Mouse (Mus musculus) cerebellum, adult 18-20 months (tissue): ENCODE results near the gene Tatdn3.

Experiments used
- DNase-seq, 2 experiments: peaks; one replicate each; pipeline ENCODE4 v3.0.0; 2021

Gene Tatdn3

DNA sequence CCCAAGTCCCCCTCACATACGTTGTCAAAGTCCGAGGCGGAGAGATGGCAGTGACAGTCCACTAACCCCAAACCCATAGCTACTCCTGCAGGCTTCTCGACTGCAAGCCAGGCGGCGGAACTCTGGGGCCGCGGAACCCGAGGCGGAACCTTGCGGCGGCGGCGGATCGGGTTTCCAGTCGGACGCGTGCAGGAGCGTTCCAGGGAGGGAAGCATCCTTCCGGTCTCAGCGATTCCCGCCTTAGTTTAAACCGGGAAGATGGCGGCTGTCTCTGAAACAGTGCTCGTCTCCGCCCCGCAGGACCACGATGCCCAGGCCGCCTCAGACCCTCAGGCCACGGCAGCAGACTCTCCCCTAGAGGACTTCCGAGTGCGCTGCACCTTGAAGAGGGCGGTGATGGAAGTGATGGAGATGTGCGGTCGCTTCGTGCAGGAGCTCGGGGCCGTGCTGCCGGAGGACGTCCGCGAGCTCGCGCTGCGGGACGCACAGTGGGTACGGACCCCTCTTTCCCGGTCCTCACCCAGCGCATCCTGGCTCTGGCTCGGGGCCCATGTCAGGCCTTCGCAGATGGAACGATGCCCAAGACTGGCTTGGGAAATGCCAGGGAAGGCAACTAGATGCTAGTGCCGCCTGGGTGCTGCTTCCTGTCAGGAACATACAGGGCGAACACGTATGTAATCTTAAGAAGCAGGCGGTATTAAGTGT, at the start of gene Tatdn3, which contains the start of gene Nsl1:
Tatdn3 (minus strand) TSS at position 152 of the 705 bp plus-strand sequence.
Nsl1 (plus strand) TSS at position 232 of the 705 bp plus-strand sequence.
- DNase-seq, result peak; percentile 84 to 96

DNA sequence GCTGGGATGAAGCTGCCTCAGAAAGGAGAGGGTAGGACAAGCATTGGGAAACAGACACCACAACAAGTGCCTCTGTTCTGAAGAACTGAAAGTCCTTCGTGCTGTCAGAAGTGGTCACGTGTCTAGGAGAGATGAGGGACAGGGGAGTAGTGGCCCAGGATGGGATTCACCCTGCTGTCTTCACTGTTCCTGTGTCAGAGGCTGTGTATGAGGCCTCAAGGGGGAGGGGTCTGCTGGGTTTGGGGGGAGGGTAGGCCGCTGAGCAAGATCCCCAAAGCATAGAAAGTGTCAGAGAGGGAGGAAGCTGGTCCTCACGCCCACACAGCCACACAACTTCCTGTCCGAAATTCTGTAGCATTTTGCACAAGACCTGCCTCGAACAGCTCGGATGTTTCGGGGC, 48.4 kb upstream of the Tatdn3 start:
- no peak for DNase-seq

- DNase-seq, result no peak
These were observed 47.2 kb upstream of the Tatdn3 start for GRCm38 (mm10) chr1:191109907-191110306.

GRCm38 (mm10) chr1:191107306-191107705, 44.6 kb upstream of the Tatdn3 start:
- no peak for DNase-seq

DNA sequence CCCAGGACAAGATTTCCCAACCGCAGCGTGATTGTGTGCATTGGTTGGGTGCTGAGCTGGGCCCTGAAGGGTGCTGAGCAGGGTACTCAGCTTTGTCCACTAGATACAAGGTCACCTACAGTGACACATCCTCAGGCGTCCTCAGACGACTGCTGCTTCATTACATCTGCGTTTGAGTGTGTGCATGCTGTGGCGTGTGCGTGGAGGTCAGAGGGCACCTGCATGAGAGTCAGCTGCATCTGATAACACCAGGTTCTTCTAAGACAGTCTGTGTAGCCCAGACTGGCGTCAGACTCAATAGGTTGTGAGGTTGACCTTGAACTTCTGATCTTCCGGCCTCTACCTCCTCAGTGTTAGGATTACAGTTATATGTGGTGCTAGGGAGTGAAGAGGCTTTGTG, 42.5 kb upstream of the Tatdn3 start:
- DNase-seq, result no peak

DNA sequence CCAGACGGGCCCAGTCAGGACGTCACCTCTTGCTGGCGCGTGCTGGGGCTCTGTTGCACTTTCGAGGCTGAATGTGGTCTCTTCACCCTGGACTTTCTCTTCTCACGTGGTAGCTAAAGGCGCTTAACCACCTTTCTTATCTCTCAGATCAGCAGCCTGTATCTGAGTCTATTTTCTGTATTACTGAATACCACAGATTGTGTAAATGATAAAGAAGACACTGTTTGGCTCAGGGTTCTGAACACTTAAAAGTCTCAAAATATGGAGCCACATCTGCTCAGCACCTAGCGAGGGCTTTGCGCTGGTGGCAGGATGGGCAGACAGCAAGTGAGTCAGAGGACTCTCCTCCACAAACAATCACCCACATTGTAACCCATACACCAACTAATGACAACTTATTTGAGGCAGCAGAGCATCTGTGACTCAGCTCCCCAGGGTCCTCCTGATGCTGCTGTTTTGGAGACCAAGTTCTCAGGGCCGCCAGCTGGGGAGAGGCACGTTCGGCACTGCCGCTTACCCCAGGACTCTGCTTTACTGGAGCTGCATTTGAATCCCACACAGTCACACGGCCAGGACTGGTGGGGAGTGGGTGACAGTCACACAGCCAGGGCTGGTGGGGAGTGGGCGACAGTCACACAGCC, 40.1 kb upstream of the Tatdn3 start:
- DNase-seq, result no peak

DNA sequence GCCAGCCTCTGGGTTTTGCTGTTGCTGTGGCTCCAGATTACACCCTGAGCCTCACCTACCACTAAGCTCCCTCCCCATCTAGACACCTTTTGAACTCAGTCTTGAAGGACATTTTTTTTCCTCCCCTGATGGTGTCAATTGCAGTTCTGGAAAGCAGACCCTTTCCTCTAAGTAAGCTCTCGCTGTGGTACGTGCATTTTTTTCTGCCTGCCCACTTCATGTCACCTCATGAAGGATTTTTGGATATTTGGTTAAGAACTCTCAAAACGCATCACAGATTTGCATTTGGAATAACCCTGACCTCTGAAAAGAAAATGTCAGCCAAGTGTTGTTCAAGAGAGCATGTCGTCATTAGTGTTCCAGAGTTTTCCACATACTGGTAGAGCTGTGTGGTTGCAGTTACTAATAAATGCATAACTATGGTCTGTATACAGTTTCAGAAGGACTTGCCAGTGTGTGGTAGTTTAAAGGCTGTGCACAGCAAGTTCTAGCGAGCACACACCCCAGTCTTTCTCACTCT, 37.1 kb upstream of the Tatdn3 start:
- DNase-seq, result no peak

GRCm38 (mm10) chr1:191099114-191099513, 36.4 kb upstream of the Tatdn3 start:
- no peak for DNase-seq

DNA sequence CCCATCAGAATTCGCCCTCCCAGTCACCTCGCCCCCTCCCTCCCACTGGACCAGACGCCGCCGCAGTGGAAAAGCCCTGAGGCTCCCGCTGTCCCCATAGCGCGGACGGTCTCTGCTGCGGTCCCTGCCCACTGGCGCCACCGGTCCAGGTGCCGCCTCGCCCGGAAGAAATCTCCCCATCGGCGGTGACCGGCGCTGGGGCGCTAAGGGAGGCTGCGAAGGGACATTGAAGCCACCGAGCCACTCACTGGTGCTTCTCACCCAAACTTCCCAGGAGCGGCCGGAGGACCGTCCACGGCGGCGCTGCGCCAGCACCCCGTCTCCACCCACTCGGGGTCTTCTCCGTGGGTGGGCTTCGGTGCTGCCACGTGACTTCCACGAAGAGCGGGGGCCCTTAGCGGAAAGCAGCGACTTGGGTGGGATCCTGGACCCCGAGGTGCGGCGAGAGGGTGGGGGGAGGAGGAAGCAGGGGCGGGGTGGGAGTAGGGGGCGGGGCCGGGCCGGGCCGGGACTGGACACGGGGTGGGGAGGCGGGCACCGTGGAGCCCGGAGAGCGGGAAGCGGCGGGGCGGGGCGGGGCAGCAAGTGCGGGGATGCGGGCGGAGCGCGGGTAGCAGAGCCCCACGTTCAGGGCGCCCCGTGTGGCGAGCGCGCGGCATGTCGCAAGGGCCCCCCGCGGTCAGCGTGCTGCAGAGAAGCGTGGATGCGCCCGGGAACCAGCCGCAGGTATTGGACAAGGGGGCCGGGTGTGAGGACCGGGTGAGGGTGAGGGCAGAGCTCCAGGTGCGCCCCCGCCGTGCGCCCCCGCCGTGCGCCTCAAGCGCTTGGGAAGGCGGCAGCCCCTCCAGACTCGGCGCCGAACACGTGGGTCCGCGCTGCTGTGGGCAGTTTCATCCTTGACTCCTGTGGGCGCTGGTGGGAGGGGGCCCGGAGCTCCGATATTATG, 35.3 kb upstream of the Tatdn3 start, which contains the start of gene Batf3:
Batf3 (plus strand) TSS at position 46 of the 946 bp plus-strand sequence.
- peak; percentile 16 for DNase-seq

- no peak for DNase-seq
These were observed 34.3 kb upstream of the Tatdn3 start for GRCm38 (mm10) chr1:191096871-191097681.

DNA sequence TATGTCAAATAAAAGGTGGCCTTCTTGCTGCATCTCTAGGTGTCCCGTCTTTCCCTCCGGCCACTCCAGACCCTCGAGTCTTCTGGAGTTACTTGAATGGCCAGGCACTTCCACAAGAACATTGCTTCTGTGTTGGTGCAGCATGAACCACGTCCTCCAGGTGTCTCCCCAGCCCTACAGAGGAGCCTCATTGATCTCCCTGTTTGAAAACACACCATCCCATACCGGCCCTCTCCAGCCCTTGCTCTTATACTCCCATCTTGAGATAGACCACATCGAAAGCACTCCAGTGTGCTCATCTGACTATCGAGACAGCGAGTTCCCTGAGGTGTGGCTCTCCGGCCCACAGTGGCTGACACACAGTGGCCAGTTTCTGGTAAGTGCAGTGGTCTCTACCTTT, 32.3 kb upstream of the Tatdn3 start:
- DNase-seq, result no peak

DNA sequence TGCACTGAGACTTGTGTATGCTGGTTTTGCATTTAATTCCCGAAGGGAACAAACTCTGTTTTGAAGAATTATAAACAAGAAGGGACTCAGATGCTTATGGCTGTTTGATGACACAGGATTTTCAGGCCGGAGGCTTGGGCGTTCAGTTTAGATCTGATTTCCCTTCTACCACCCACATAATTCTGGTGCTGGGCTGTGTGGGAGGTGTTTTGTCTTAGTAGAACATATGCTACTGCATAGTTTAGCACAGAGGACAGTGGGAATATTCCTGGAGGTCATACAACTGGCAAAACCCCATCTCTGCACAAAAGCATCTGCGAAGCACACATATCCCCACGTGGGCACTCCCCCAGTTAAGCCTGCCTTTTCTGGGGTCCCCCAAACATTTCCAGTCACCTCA, 30.8 kb upstream of the Tatdn3 start:
- no peak for DNase-seq

DNA sequence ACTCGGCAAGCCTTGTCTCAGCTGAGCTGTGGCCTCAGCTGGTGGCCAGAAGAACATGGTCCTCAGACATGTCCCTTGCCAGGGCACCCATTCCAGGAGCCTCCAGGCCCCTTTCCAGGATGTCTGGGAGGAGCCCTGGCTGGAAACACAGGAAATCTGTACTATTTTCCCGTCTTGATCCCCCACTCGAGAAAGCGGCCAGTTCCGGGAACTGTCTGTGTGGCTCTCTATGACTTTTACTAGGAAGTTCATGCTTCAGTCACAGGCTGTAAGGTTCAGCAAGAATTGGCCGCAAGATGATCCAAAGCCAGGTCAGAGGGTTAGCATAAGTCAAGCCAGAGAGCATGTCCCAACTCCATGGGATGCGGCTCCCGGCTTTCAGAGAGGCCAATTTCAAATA, 29.3 kb upstream of the Tatdn3 start:
- DNase-seq, result no peak

DNA sequence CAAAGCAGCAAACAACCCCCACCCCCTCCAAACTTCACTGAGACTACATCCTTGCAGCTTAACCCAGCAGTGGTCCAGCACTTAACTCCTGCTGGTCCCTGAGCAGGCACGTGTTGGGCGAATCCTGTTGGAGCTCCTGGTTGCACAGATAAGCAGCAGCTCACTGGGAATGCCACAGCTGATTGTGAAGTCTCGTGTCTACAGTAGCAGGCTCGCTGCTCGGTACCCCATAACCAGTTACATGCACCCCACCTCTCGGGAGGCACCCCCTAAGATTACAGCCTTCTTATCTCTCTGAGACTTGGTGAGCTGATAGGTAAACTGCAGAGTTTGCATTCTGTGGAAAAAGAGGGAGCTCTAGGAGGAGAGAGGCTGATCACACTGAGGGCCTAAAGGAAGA, 26.6 kb upstream of the Tatdn3 start:
- DNase-seq, result no peak

DNA sequence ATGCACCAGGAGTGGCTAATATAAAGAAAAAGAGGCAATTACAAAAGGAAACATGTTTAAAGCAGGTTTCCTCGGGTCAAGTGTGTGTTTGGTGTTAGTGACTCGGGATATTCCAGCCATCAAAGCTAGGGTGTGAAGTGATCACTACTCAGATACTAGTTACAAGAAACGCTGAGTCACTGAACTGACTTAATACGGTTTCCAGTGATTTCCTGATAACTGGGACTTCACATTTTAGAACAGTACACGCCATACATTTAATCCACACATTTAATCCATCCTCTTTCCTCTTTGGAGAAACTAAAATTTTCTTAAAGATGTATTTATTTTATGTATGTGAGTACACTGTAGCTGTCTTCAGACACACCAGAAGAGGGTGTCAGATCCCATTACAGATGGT, 25.2 kb upstream of the Tatdn3 start:
- DNase-seq, result no peak

DNA sequence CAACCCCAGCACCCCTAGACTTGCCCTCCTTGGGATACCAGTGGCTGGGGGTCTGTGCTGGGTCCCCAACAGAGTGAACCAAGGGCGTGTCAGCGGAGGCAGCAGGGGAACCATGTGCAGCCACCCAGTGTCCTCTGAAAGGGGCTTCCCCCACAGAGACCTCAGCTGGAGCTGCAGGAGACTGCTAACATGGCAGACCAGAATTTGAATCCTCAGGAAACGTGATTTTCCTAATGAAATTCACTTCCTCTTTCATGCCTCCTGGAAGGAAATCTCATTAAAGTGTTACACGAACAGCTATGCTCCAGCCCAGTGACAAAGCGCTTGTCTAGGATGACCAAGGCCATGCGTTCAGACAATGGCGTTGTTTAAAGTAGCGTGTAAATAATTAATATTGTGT, 24.2 kb upstream of the Tatdn3 start:
- no peak for DNase-seq

GRCm38 (mm10) chr1:191086304-191086878, 23.7 kb upstream of the Tatdn3 start:
- DNase-seq, result no peak

DNA sequence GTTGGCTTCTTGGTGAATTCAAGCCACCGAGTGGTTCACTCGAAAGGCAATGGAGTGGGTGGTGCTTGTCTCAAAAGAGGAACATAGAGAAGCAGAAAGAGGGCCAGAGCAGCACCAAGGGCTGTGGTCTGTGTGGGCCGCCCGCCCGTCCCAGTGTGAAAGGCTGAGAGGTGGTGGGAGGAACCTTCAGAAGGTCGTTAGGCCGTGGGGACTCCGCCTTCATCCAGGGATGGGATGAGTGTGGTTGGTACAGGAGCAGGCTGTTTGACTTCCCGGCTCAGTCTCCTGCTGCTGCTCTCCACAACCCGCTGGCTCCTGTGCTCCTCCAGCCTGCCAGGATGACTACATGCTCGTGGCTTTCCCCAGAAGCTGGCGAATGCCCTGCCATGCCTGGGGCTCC, 22.9 kb upstream of the Tatdn3 start:
- no peak for DNase-seq

DNA sequence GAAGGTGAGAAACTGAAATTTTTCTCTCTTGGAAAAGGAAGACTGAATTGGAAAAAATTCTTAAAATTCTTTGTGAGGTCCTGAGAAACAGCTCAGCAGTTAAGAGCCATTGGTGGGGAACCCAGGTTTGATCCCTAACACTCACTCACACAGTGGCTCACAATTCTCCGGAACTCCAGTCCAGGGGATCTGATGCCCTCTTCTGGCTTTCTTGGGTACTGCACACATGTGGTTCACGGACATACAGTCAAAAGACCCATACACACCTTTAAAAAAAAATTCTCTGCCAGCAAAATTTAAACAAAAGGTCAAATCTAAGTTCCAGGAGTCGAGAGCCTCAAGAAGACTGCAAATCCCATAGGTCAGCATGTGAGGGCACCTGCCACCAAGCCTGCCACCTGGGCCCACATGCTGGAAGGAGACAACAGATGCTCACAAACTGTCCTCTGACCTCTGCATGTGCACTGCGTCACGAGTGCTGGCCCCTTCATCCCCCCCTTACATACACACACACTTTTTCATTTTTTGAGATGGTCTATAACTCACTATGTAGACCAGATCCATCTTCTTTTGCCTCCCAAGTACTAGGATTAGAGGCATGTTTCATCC, 22.3 kb upstream of the Tatdn3 start:
- DNase-seq, result peak; percentile 20 to 37

DNA sequence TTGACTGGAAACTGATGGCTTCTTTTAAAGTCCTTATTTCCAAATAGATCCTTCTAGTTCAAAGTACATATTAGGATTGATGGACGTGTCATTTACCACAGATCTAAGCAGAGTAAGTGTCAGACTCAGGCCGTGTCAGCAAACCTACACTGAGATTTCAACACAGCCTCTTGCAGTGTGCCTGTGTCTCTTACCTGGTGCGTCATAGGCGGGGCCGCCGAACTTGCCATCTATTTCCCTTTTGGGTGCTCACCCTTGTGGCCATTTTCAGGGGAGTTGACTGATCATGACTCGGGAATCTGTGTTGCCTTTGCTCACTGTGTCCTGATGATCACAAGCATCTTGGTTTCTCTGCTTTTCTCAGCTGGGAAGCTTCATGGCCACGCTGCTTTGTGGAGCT, 20.5 kb upstream of the Tatdn3 start:
- DNase-seq, result no peak

- peak; percentile 51 to 65 for DNase-seq
These were observed 12.6 kb upstream of the Tatdn3 start for GRCm38 (mm10) chr1:191075199-191075883.
